Mouse (Mus musculus) layer of hippocampus, adult 9-10 months (tissue): ENCODE results near the gene Kcnq2.

ENCODE experiments used
- DNase-seq: peaks from one replicate; pipeline ENCODE4 v3.0.0; 2022; ENCODE audit warnings: low spot score

The Kcnq2 gene

GRCm38 (mm10) chr2:181134591-181135445, at the start of gene Kcnq2:
Kcnq2 (minus strand) TSS chr2:181135300.
- DNase-seq = no peak

GRCm38 (mm10) chr2:181180898-181181297, 45.8 kb upstream of the Kcnq2 start:
- DNase-seq = no peak

- DNase-seq = no peak
These were observed 43.4 kb upstream of the Kcnq2 start for GRCm38 (mm10) chr2:181178471-181178870.

- DNase-seq = no peak
These were observed 42.9 kb upstream of the Kcnq2 start for GRCm38 (mm10) chr2:181178015-181178414.

- no peak for DNase-seq
These were observed 39.5 kb upstream of the Kcnq2 start for GRCm38 (mm10) chr2:181174646-181175045.

- DNase-seq = no peak
These were observed 31.4 kb upstream of the Kcnq2 start for GRCm38 (mm10) chr2:181166469-181166868.

GRCm38 (mm10) chr2:181160821-181161220, 25.7 kb upstream of the Kcnq2 start:
- DNase-seq = no peak

- no peak for DNase-seq
These were observed 24.7 kb upstream of the Kcnq2 start for GRCm38 (mm10) chr2:181159771-181160170.

- DNase-seq = no peak
These were observed 24.0 kb upstream of the Kcnq2 start for GRCm38 (mm10) chr2:181159091-181159514.

GRCm38 (mm10) chr2:181158471-181158870, 23.4 kb upstream of the Kcnq2 start:
- no peak for DNase-seq

GRCm38 (mm10) chr2:181157716-181158302, 22.7 kb upstream of the Kcnq2 start:
- DNase-seq = no peak

GRCm38 (mm10) chr2:181157180-181157579, 22.1 kb upstream of the Kcnq2 start:
- DNase-seq = no peak

GRCm38 (mm10) chr2:181156248-181157121, 21.4 kb upstream of the Kcnq2 start, which contains the start of gene Eef1a2:
Eef1a2 (minus strand) TSS chr2:181157014.
- DNase-seq = no peak

- DNase-seq = no peak
These were observed 20.7 kb upstream of the Kcnq2 start for GRCm38 (mm10) chr2:181155801-181156200.

GRCm38 (mm10) chr2:181154831-181155415, 19.8 kb upstream of the Kcnq2 start:
- DNase-seq = no peak

GRCm38 (mm10) chr2:181154361-181154760, 19.3 kb upstream of the Kcnq2 start:
- no peak for DNase-seq

- DNase-seq = no peak
These were observed 18.7 kb upstream of the Kcnq2 start for GRCm38 (mm10) chr2:181153837-181154236.

GRCm38 (mm10) chr2:181153131-181153530, 18.0 kb upstream of the Kcnq2 start:
- no peak for DNase-seq

GRCm38 (mm10) chr2:181152701-181153100, 17.6 kb upstream of the Kcnq2 start:
- DNase-seq = no peak

GRCm38 (mm10) chr2:181150281-181150680, 15.2 kb upstream of the Kcnq2 start:
- no peak for DNase-seq

GRCm38 (mm10) chr2:181148318-181148955, 13.3 kb upstream of the Kcnq2 start:
- DNase-seq = no peak
